Mouse (Mus musculus) embryonic facial prominence, embryonic 12.5 days (tissue): Measurements from ENCODE around the gene Fam71b. TPM values are rescaled to one million over a fixed set of nuclear protein-coding genes. Genes with fewer than 3 reads are reported as not detected.

Experiments
- ATAC-seq: fragments of 200-750 bp; cut with Nextera tagmentation; 2 replicates; pipeline ENCODE4 v1.8.0; 2017; ENCODE audit not compliant: insufficient number of reproducible peaks, insufficient read depth, low FRiP score, low TSS enrichment
- H3K27ac ChIP-seq: fragments of 300-500 bp; sonication (generic); 2 replicates; pipeline ENCODE4 v1.5.1; 2016; ENCODE audit warnings: mild to moderate bottlenecking
- H3K27me3 ChIP-seq: fragments of 300-500 bp; sonication (generic); 2 replicates; pipeline ENCODE4 v1.6.1; 2016; ENCODE audit warnings: mild to moderate bottlenecking, moderate library complexity
- H3K36me3 ChIP-seq: fragments of 300-500 bp; sonication (generic); 2 replicates; pipeline ENCODE4 v1.6.1; 2016; ENCODE audit warnings: mild to moderate bottlenecking
- H3K4me1 ChIP-seq: fragments of 300-500 bp; sonication (generic); 2 replicates; pipeline ENCODE4 v1.6.1; 2016
- H3K4me2 ChIP-seq: fragments of 300-500 bp; sonication (generic); replicated peaks from 2 replicates; pipeline ENCODE4 v1.6.1; 2016; ENCODE audit warnings: mild to moderate bottlenecking, moderate library complexity
- H3K4me3 ChIP-seq: fragments of 300-500 bp; sonication (generic); 2 replicates; pipeline ENCODE4 v1.5.1; 2016; ENCODE audit warnings: mild to moderate bottlenecking
- H3K9ac ChIP-seq: fragments of 300-500 bp; sonication (generic); 2 replicates; pipeline ENCODE4 v1.6.1; 2016; ENCODE audit warnings: mild to moderate bottlenecking, moderate library complexity
- H3K9me3 ChIP-seq: fragments of 300-500 bp; sonication (generic); 2 replicates; pipeline ENCODE4 v1.6.1; 2016; ENCODE audit warnings: mild to moderate bottlenecking, moderate library complexity
- WGBS: fragments of 180-500 bp; shearing (Covaris S2); methylation state at CpG from one replicate; pipeline ENCODE4 v1.1.7; 2016; 5-methylcytosine and 5-hydroxymethylcytosine counted together
- polyA plus RNA-seq: library from polyadenylated mRNA; unstranded; fragments of >200 nt; fragmentation: Nextera tagmentation; extraction: Ambion mirVana; gene quantifications from 2 replicates; pipeline ENCODE4 v1.2.1, GENCODE M21; 2016

The Fam71b gene
- polyA plus RNA-seq, result not detected in 2 replicates

- Histone ChIP-seq H3K9ac (no peak within 1 kb of the TSS), H3K27ac (no peak within 1 kb of the TSS), H3K9me3 (no peaks in the 10 kb centered on the region), H3K27me3 (no peaks in the 10 kb centered on the region), H3K4me1 (no peaks in the 10 kb centered on the region), H3K4me2 (no peak within 1 kb of the TSS), H3K4me3 (no peak within 1 kb of the TSS), H3K36me3 (no peaks in the 10 kb centered on the region)
- 73% methylated on average over 13 of the region's 13 CpGs for WGBS
- ATAC-seq, result no peak
These were observed at the start of gene Fam71b for GRCm38 (mm10) chr11:46396167-46396859. Fam71b (plus strand) TSS chr11:46396559.

- H3K9me3 ChIP-seq, result no peaks in the 10 kb centered on the region
- no peak overlapping the region for H3K27ac ChIP-seq
- no peaks in the 10 kb centered on the region for H3K27me3 ChIP-seq
- peaks cover 21% of the 10 kb centered on the region for H3K4me1 ChIP-seq
- no peak overlapping the region for H3K4me3 ChIP-seq
- 76% methylated on average over 5 of the region's 5 CpGs for WGBS
- ATAC-seq, result no peak
- H3K4me2 ChIP-seq, result no peak overlapping the region
- no peaks in the 10 kb centered on the region for H3K36me3 ChIP-seq
- H3K9ac ChIP-seq, result no peak overlapping the region
These were observed 48.6 kb upstream of the Fam71b start for GRCm38 (mm10) chr11:46347756-46348155.

GRCm38 (mm10) chr11:46348416-46348815, 47.9 kb upstream of the Fam71b start:
- H3K4me3 ChIP-seq, result no peak overlapping the region
- no peak overlapping the region for H3K4me2 ChIP-seq
- no peak overlapping the region for H3K9ac ChIP-seq
- WGBS, result 88% methylated on average over 3 of the region's 3 CpGs
- H3K9me3 ChIP-seq, result no peaks in the 10 kb centered on the region
- peaks cover 21% of the 10 kb centered on the region for H3K4me1 ChIP-seq
- H3K27me3 ChIP-seq, result no peaks in the 10 kb centered on the region
- no peak overlapping the region for H3K27ac ChIP-seq
- no peak for ATAC-seq
- no peaks in the 10 kb centered on the region for H3K36me3 ChIP-seq

- H3K27me3 ChIP-seq, result no peaks in the 10 kb centered on the region
- H3K27ac ChIP-seq, result no peak overlapping the region
- H3K9ac ChIP-seq, result no peak overlapping the region
- H3K4me3 ChIP-seq, result no peak overlapping the region
- H3K4me1 ChIP-seq, result peaks cover 15% of the 10 kb centered on the region; the same call in 1 of the 2 replicates
- WGBS, result 25% methylated on average over 2 of the region's 2 CpGs
- ATAC-seq, result peak; percentile 60; the same call in 1 of the 2 replicates
- no peak overlapping the region for H3K4me2 ChIP-seq
- no peaks in the 10 kb centered on the region for H3K9me3 ChIP-seq
- H3K36me3 ChIP-seq, result no peaks in the 10 kb centered on the region
These were observed 46.5 kb upstream of the Fam71b start for GRCm38 (mm10) chr11:46349681-46350410.

- Histone ChIP-seq H3K4me2 (no peak overlapping the region), H3K27me3 (no peaks in the 10 kb centered on the region), H3K9ac (no peak overlapping the region), H3K27ac (no peak overlapping the region), H3K4me1 (peaks cover 11% of the 10 kb centered on the region), H3K36me3 (no peaks in the 10 kb centered on the region), H3K4me3 (no peak overlapping the region), H3K9me3 (no peaks in the 10 kb centered on the region)
- no peak for ATAC-seq
- WGBS, result 68% methylated on average over 1 of the region's 1 CpGs
These were observed 38.0 kb upstream of the Fam71b start for GRCm38 (mm10) chr11:46358369-46358768.

- WGBS, result 41% methylated on average over 2 of the region's 2 CpGs
- H3K36me3 ChIP-seq, result no peaks in the 10 kb centered on the region
- no peak overlapping the region for H3K27ac ChIP-seq
- no peak overlapping the region for H3K4me2 ChIP-seq
- H3K4me1 ChIP-seq, result peaks cover 11% of the 10 kb centered on the region
- no peak for ATAC-seq
- H3K4me3 ChIP-seq, result no peak overlapping the region
- H3K9me3 ChIP-seq, result no peaks in the 10 kb centered on the region
- no peaks in the 10 kb centered on the region for H3K27me3 ChIP-seq
- H3K9ac ChIP-seq, result no peak overlapping the region
These were observed 35.2 kb upstream of the Fam71b start for GRCm38 (mm10) chr11:46360991-46361665.

GRCm38 (mm10) chr11:46362061-46363022, 34.0 kb upstream of the Fam71b start:
- H3K27ac ChIP-seq, result no peak overlapping the region
- no peaks in the 10 kb centered on the region for H3K9me3 ChIP-seq
- no peak for ATAC-seq
- H3K4me2 ChIP-seq, result no peak overlapping the region
- no peaks in the 10 kb centered on the region for H3K27me3 ChIP-seq
- H3K4me1 ChIP-seq, result peaks cover 11% of the 10 kb centered on the region
- 89% methylated on average over 18 of the region's 18 CpGs for WGBS
- H3K4me3 ChIP-seq, result no peak overlapping the region
- no peaks in the 10 kb centered on the region for H3K36me3 ChIP-seq
- no peak overlapping the region for H3K9ac ChIP-seq

- Histone ChIP-seq H3K27me3 (no peaks in the 10 kb centered on the region), H3K27ac (no peak overlapping the region), H3K4me2 (no peak overlapping the region), H3K36me3 (no peaks in the 10 kb centered on the region), H3K4me1 (peaks cover 11% of the 10 kb centered on the region), H3K9me3 (no peaks in the 10 kb centered on the region), H3K4me3 (no peak overlapping the region), H3K9ac (no peak overlapping the region)
- ATAC-seq, result no peak
- WGBS, result 90% methylated on average over 9 of the region's 9 CpGs
These were observed 32.5 kb upstream of the Fam71b start for GRCm38 (mm10) chr11:46363864-46364263.

GRCm38 (mm10) chr11:46365744-46366143, 30.6 kb upstream of the Fam71b start:
- H3K9ac ChIP-seq, result no peak overlapping the region
- ATAC-seq, result no peak
- WGBS, result 63% methylated on average over 5 of the region's 5 CpGs
- H3K4me2 ChIP-seq, result no peak overlapping the region
- no peak overlapping the region for H3K27ac ChIP-seq
- H3K4me3 ChIP-seq, result no peak overlapping the region
- no peaks in the 10 kb centered on the region for H3K36me3 ChIP-seq
- H3K9me3 ChIP-seq, result no peaks in the 10 kb centered on the region
- H3K27me3 ChIP-seq, result no peaks in the 10 kb centered on the region
- H3K4me1 ChIP-seq, result peaks cover 11% of the 10 kb centered on the region

GRCm38 (mm10) chr11:46366357-46366756, 30.0 kb upstream of the Fam71b start:
- no peak for ATAC-seq
- Histone ChIP-seq H3K9me3 (no peaks in the 10 kb centered on the region), H3K9ac (no peak overlapping the region), H3K27ac (no peak overlapping the region), H3K36me3 (no peaks in the 10 kb centered on the region), H3K4me3 (no peak overlapping the region), H3K4me1 (peaks cover 9% of the 10 kb centered on the region), H3K4me2 (no peak overlapping the region), H3K27me3 (no peaks in the 10 kb centered on the region)
- 33% methylated on average over 3 of the region's 3 CpGs for WGBS

GRCm38 (mm10) chr11:46370457-46370856, 25.9 kb upstream of the Fam71b start:
- 90% methylated on average over 4 of the region's 4 CpGs for WGBS
- H3K9me3 ChIP-seq, result no peaks in the 10 kb centered on the region
- H3K4me1 ChIP-seq, result no peaks in the 10 kb centered on the region
- no peak overlapping the region for H3K27ac ChIP-seq
- no peaks in the 10 kb centered on the region for H3K27me3 ChIP-seq
- no peak overlapping the region for H3K4me2 ChIP-seq
- no peak overlapping the region for H3K9ac ChIP-seq
- no peak for ATAC-seq
- H3K4me3 ChIP-seq, result no peak overlapping the region
- no peaks in the 10 kb centered on the region for H3K36me3 ChIP-seq
